Mouse (Mus musculus) intestine, embryonic 16.5 days (tissue): ENCODE measurements around the gene Rpl34. TPM values are rescaled to one million over a fixed set of nuclear protein-coding genes. Genes with fewer than 3 reads are reported as not detected.

Experiments used
- ATAC-seq: fragments of 200-750 bp; cut with Nextera tagmentation; 2 replicates; pipeline ENCODE4 v1.8.0; 2017; ENCODE audit warnings: moderate TSS enrichment, moderate library complexity
- H3K27ac ChIP-seq: fragments of 300-500 bp; sonication (generic); 2 replicates; pipeline ENCODE4 v1.5.1; 2014; ENCODE audit warnings: mild to moderate bottlenecking, low read length
- H3K27me3 ChIP-seq: fragments of 300-500 bp; sonication (generic); replicated peaks from 2 replicates; pipeline ENCODE4 v1.6.1; 2014; ENCODE audit warnings: low read length, control low read depth, mixed read lengths; ENCODE audit not compliant: control insufficient read depth, insufficient read depth
- H3K36me3 ChIP-seq: fragments of 300-500 bp; sonication (generic); 2 replicates; pipeline ENCODE4 v1.6.1; 2014; ENCODE audit warnings: low read length, control low read depth; ENCODE audit not compliant: control insufficient read depth, insufficient read depth
- H3K4me1 ChIP-seq: fragments of 300-500 bp; sonication (generic); 2 replicates; pipeline ENCODE4 v1.6.1; 2014; ENCODE audit warnings: low read length, control low read depth, mixed read lengths; ENCODE audit not compliant: control insufficient read depth, insufficient read depth
- H3K4me2 ChIP-seq: fragments of 300-500 bp; sonication (generic); 2 replicates; pipeline ENCODE4 v1.6.1; 2014; ENCODE audit warnings: low read depth, low read length, control low read depth
- H3K4me3 ChIP-seq: fragments of 300-500 bp; sonication (generic); 2 replicates; pipeline ENCODE4 v1.5.1; 2014; ENCODE audit warnings: mild to moderate bottlenecking, low read length
- H3K9ac ChIP-seq: fragments of 300-500 bp; sonication (generic); 2 replicates; pipeline ENCODE4 v1.6.1; 2014; ENCODE audit warnings: low read depth, low read length
- H3K9me3 ChIP-seq: fragments of 300-500 bp; sonication (generic); 2 replicates; pipeline ENCODE4 v1.6.1; 2016; ENCODE audit warnings: low read length, control low read depth; ENCODE audit not compliant: control insufficient read depth
- WGBS: fragments of 180-500 bp; shearing (Covaris S2); extraction: QIAGEN DNeasy Blood & Tissue Kit; methylation state at CpG from one replicate; pipeline ENCODE4 v1.1.7; 2014; 5-methylcytosine and 5-hydroxymethylcytosine counted together
- polyA plus RNA-seq: library from polyadenylated mRNA; unstranded; fragments of >200 nt; fragmentation: Nextera tagmentation; extraction: Ambion mirVana; gene quantifications from 2 replicates; pipeline ENCODE4 v1.2.1, GENCODE M21; 2015

Gene Rpl34
- polyA plus RNA-seq, 1 experiment from 2014 or later, result 810 TPM

- no peak overlapping the region for H3K4me3 ChIP-seq
- whole genome bisulfite sequencing, result 57% methylated on average over 9 of the region's 9 CpGs
Observed at GRCm38 (mm10) chr3:130694041-130694593, 36.1 kb downstream of the Rpl34 start.

GRCm38 (mm10) chr3:130691596-130692170, 38.5 kb downstream of the Rpl34 start:
- Histone ChIP-seq H3K9me3 (no peaks in the 10 kb centered on the region), H3K27me3 (no peaks in the 10 kb centered on the region), H3K4me2 (peak overlapping the region; percentile 57), H3K4me1 (peaks cover 7% of the 10 kb centered on the region), H3K27ac (peak overlapping the region; percentile 78), H3K36me3 (peaks cover 8% of the 10 kb centered on the region), H3K4me3 (peak overlapping the region; percentile 43), H3K9ac (peak overlapping the region; percentile 60)
- ATAC-seq, result peak; percentile 29
- 26% methylated on average over 12 of the region's 12 CpGs for WGBS

More at GRCm38 (mm10) chr3:130694041-130694593, 36.1 kb downstream of the Rpl34 start:
- H3K9me3 ChIP-seq, result no peaks in the 10 kb centered on the region
- no peak for ATAC-seq
- H3K36me3 ChIP-seq, result peaks cover 9% of the 10 kb centered on the region
- H3K4me1 ChIP-seq, result peaks cover 7% of the 10 kb centered on the region
- H3K27ac ChIP-seq, result no peak overlapping the region
- H3K9ac ChIP-seq, result no peak overlapping the region
- no peak overlapping the region for H3K4me2 ChIP-seq
- H3K27me3 ChIP-seq, result no peaks in the 10 kb centered on the region

- peaks cover 7% of the 10 kb centered on the region for H3K4me1 ChIP-seq
- H3K9me3 ChIP-seq, result no peaks in the 10 kb centered on the region
- H3K36me3 ChIP-seq, result peaks cover 8% of the 10 kb centered on the region
- H3K27me3 ChIP-seq, result no peaks in the 10 kb centered on the region
- peak overlapping the region; percentile 43 for H3K4me3 ChIP-seq
- peak overlapping the region; percentile 57 for H3K4me2 ChIP-seq
- H3K27ac ChIP-seq, result peak overlapping the region; percentile 78
- peak overlapping the region; percentile 60 for H3K9ac ChIP-seq
- peak; percentile 93 for ATAC-seq
- 12% methylated on average over 20 of the region's 20 CpGs for WGBS
Observed at GRCm38 (mm10) chr3:130690834-130691595, 39.2 kb downstream of the Rpl34 start.

- ATAC-seq, result no peak; the same call in 1 of the 2 replicates
Observed at GRCm38 (mm10) chr3:130689630-130690029, 40.6 kb downstream of the Rpl34 start.

GRCm38 (mm10) chr3:130687051-130687450, 43.1 kb downstream of the Rpl34 start:
- peaks cover 7% of the 10 kb centered on the region for H3K4me1 ChIP-seq
- no peak overlapping the region for H3K4me2 ChIP-seq
- WGBS, result 100% methylated on average over 1 of the region's 1 CpGs
- no peak for ATAC-seq
- no peak overlapping the region for H3K9ac ChIP-seq
- no peak overlapping the region for H3K4me3 ChIP-seq
- no peaks in the 10 kb centered on the region for H3K36me3 ChIP-seq
- no peaks in the 10 kb centered on the region for H3K27me3 ChIP-seq
- H3K9me3 ChIP-seq, result no peaks in the 10 kb centered on the region
- H3K27ac ChIP-seq, result no peak overlapping the region

More at GRCm38 (mm10) chr3:130689630-130690029, 40.6 kb downstream of the Rpl34 start:
- no peak overlapping the region for H3K4me3 ChIP-seq
- H3K4me1 ChIP-seq, result peaks cover 7% of the 10 kb centered on the region
- no peaks in the 10 kb centered on the region for H3K27me3 ChIP-seq
- 11% methylated on average over 12 of the region's 12 CpGs for WGBS
- H3K9me3 ChIP-seq, result no peaks in the 10 kb centered on the region
- no peak overlapping the region for H3K27ac ChIP-seq
- H3K36me3 ChIP-seq, result peaks cover under 1% of the 10 kb centered on the region
- H3K9ac ChIP-seq, result no peak overlapping the region
- no peak overlapping the region for H3K4me2 ChIP-seq

GRCm38 (mm10) chr3:130685014-130685366, 45.2 kb downstream of the Rpl34 start:
- no peak for ATAC-seq

GRCm38 (mm10) chr3:130684276-130685013, 45.8 kb downstream of the Rpl34 start:
- WGBS, result 84% methylated on average over 9 of the region's 9 CpGs
- Histone ChIP-seq H3K27me3 (no peaks in the 10 kb centered on the region), H3K4me3 (no peak overlapping the region), H3K27ac (no peak overlapping the region), H3K9ac (no peak overlapping the region), H3K4me1 (no peaks in the 10 kb centered on the region), H3K36me3 (no peaks in the 10 kb centered on the region), H3K9me3 (no peaks in the 10 kb centered on the region), H3K4me2 (no peak overlapping the region)
- ATAC-seq, result no peak

More at GRCm38 (mm10) chr3:130685014-130685366, 45.2 kb downstream of the Rpl34 start:
- WGBS, result 83% methylated on average over 8 of the region's 8 CpGs
- no peak overlapping the region for H3K27ac ChIP-seq
- H3K36me3 ChIP-seq, result no peaks in the 10 kb centered on the region
- no peak overlapping the region for H3K4me2 ChIP-seq
- no peaks in the 10 kb centered on the region for H3K4me1 ChIP-seq
- H3K9ac ChIP-seq, result no peak overlapping the region
- no peak overlapping the region for H3K4me3 ChIP-seq
- H3K27me3 ChIP-seq, result no peaks in the 10 kb centered on the region
- H3K9me3 ChIP-seq, result no peaks in the 10 kb centered on the region

- WGBS, result 80% methylated on average over 8 of the region's 8 CpGs
- no peak overlapping the region for H3K9ac ChIP-seq
- H3K36me3 ChIP-seq, result no peaks in the 10 kb centered on the region
- H3K9me3 ChIP-seq, result no peaks in the 10 kb centered on the region
- no peak for ATAC-seq
- H3K27me3 ChIP-seq, result no peaks in the 10 kb centered on the region
- no peak overlapping the region for H3K4me3 ChIP-seq
- no peak overlapping the region for H3K27ac ChIP-seq
- no peak overlapping the region for H3K4me2 ChIP-seq
- H3K4me1 ChIP-seq, result no peaks in the 10 kb centered on the region
Observed at GRCm38 (mm10) chr3:130683836-130684235, 46.4 kb downstream of the Rpl34 start.

GRCm38 (mm10) chr3:130682183-130682582, 48.0 kb downstream of the Rpl34 start:
- WGBS, result 73% methylated on average over 9 of the region's 9 CpGs
- H3K4me1 ChIP-seq, result no peaks in the 10 kb centered on the region
- no peak overlapping the region for H3K27ac ChIP-seq
- H3K36me3 ChIP-seq, result no peaks in the 10 kb centered on the region
- H3K9me3 ChIP-seq, result no peaks in the 10 kb centered on the region
- no peak overlapping the region for H3K9ac ChIP-seq
- ATAC-seq, result no peak
- H3K4me3 ChIP-seq, result no peak overlapping the region
- no peak overlapping the region for H3K4me2 ChIP-seq
- H3K27me3 ChIP-seq, result no peaks in the 10 kb centered on the region
